Mouse (Mus musculus) liver, embryonic 14.5 days (tissue): Measurements from ENCODE around the gene Myt1l.

Experiments
- CTCF ChIP-seq: IDR thresholded peaks from 2 replicates; pipeline ENCODE4 v1.5.1; 2016; ENCODE audit warnings: antibody characterized with exemption, low read depth, control low read depth
- EP300 ChIP-seq: IDR thresholded peaks from 2 replicates; pipeline ENCODE4 v1.6.1; 2016; ENCODE audit warnings: antibody characterized with exemption, low read depth

DNA sequence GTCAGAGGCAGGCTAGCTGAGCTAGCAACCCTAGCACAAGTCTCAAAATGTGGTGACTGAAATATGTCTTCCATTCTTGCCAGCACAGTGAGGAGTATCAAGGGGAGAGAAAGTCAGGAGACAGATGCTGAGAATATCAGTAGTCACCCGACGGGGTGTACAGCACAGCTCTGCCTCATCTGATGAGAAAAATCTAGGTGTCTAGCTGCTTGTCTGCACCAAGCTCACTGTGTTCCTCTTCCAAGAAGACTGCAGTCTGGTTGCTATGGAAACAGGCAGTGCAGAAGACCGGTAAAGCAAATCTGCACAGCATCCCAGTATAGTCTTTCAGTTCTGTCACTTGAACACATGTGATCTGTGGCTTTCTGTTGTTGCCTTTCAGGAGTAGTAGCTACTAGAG lies 294.0 kb downstream of the Myt1l start:
- TF ChIP-seq CTCF: no peak
- no peak for TF ChIP-seq EP300
